Mouse (Mus musculus) liver, embryonic 14.5 days (tissue): ENCODE results near the gene Eri3. TPM values are rescaled to one million over a fixed set of nuclear protein-coding genes. Genes with fewer than 3 reads are reported as not detected.
A peak's percentile ranks its signal among the peaks of the same experiment; 100 is the strongest.

Source experiments
- ATAC-seq: fragments of 200-750 bp; cut with Nextera tagmentation; 2 replicates; pipeline ENCODE4 v1.8.0; 2017; ENCODE audit warnings: moderate number of reproducible peaks, mild to moderate bottlenecking, moderate library complexity; ENCODE audit not compliant: insufficient read depth
- DNase-seq, 3 experiments: peaks; one replicate each; pipeline ENCODE4 v3.0.0-alpha.2; 2012 to 2013; ENCODE audit warnings: low read depth in 3 of 3, low spot score in 3 of 3
- H3K27ac ChIP-seq: fragments of 300-500 bp; sonication (generic); 2 replicates; pipeline ENCODE4 v1.5.1; 2014; ENCODE audit warnings: moderate library complexity, mild to moderate bottlenecking, control low read depth, inconsistent platforms
- H3K27me3 ChIP-seq: fragments of 300-500 bp; sonication (generic); 2 replicates; pipeline ENCODE4 v1.6.1; 2014; ENCODE audit warnings: mild to moderate bottlenecking, low read length, moderate library complexity; ENCODE audit not compliant: control insufficient read depth, insufficient read depth
- H3K36me3 ChIP-seq: fragments of 300-500 bp; sonication (generic); replicated peaks from 2 replicates; pipeline ENCODE4 v1.6.1; 2014; ENCODE audit warnings: low read depth; ENCODE audit not compliant: control insufficient read depth, insufficient read depth
- H3K4me1 ChIP-seq, 2 experiments: fragments of 200-500 bp in 1 of 2; fragments of 300-500 bp in 1 of 2; sonication (generic) in 1 of 2; replicated peaks; 2 replicates each; pipeline ENCODE4 v1.6.1; 2012 to 2014; ENCODE audit warnings: antibody characterized with exemption in 1 of 2, inconsistent platforms in 1 of 2, low read length in 1 of 2; ENCODE audit not compliant: control insufficient read depth in 2 of 2, insufficient read depth in 2 of 2
- H3K4me2 ChIP-seq: fragments of 300-500 bp; sonication (generic); 2 replicates; pipeline ENCODE4 v1.6.1; 2014; ENCODE audit warnings: low read depth, mild to moderate bottlenecking, control low read depth, moderate library complexity
- H3K4me3 ChIP-seq, 2 experiments: fragments of 200-500 bp in 1 of 2; fragments of 300-500 bp in 1 of 2; sonication (generic) in 1 of 2; 2 replicates each; pipeline ENCODE4 v1.5.1; 2012 to 2014; ENCODE audit warnings: low read depth in 2 of 2, low read length in 2 of 2, mild to moderate bottlenecking in 2 of 2, control low read depth in 1 of 2, inconsistent platforms in 1 of 2, moderate library complexity in 1 of 2; ENCODE audit not compliant: insufficient read depth in 1 of 2
- H3K9ac ChIP-seq: fragments of 300-500 bp; sonication (generic); replicated peaks from 2 replicates; pipeline ENCODE4 v1.6.1; 2014; ENCODE audit warnings: mild to moderate bottlenecking, control low read depth, moderate library complexity
- H3K9me3 ChIP-seq: fragments of 300-500 bp; sonication (generic); 2 replicates; pipeline ENCODE4 v1.6.1; 2016; ENCODE audit warnings: low read length, mixed read lengths; ENCODE audit not compliant: control insufficient read depth
- CTCF ChIP-seq: IDR thresholded peaks from 2 replicates; pipeline ENCODE4 v1.5.1; 2016; ENCODE audit warnings: antibody characterized with exemption, low read depth, control low read depth
- EP300 ChIP-seq: IDR thresholded peaks from 2 replicates; pipeline ENCODE4 v1.6.1; 2016; ENCODE audit warnings: antibody characterized with exemption, low read depth
- WGBS: fragments of 180-500 bp; shearing (Covaris S2); extraction: QIAGEN DNeasy Blood & Tissue Kit; methylation state at CpG from one replicate; pipeline ENCODE4 v1.1.7; 2014; ENCODE audit not compliant: insufficient replicate concordance; 5-methylcytosine and 5-hydroxymethylcytosine counted together
- polyA plus RNA-seq, 2 experiments: library from polyadenylated mRNA; depleted of rRNA in 1 of 2; stranded (reverse) in 1 of 2; unstranded in 1 of 2; fragments of >200 nt; fragmentation: Nextera tagmentation in 1 of 2; extraction: Ambion mirVana in 1 of 2; gene quantifications; 2 replicates each; pipeline versions ENCODE4 v1.2.1 to v1.2.3; 2012 to 2014

Gene Eri3
- polyA plus RNA-seq, 2 experiments: 20.1 to 29.8 TPM

DNA sequence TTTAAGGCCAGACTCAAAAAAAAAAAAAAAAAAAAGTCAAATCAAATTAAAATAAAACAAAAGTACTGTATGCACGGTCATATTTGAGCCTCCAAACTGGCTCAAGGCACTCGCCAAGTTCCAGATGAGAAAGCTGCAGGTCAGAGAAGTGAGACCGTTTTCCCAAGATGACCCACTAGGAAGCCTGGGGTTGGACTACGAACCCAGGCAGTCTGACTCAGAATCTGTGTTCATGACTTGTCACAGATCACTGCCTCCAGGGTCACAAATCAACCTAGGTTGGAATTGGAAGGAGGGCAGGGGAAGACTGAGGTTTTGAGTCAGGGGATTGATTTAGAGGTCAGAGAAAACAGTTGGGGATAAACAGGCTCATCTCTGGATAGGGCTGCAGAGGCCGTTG lies 9.6 kb upstream of the Eri3 start:
- no peak overlapping the region for H3K9ac ChIP-seq
- TF ChIP-seq CTCF (no peak), EP300 (no peak)

GRCm38 (mm10) chr4:117545448-117545847 lies 4.7 kb upstream of the Eri3 start:
- Histone ChIP-seq H3K4me2 (no peak overlapping the region), H3K4me3 (no peak overlapping the region), H3K36me3 (no peaks in the 10 kb centered on the region), H3K27ac (no peak overlapping the region), H3K9ac (no peak overlapping the region), H3K4me1 (peaks cover 0 to 8% of the 10 kb centered on the region in 2 experiments; a peak in 2 of 4 replicates), H3K27me3 (no peaks in the 10 kb centered on the region), H3K9me3 (no peaks in the 10 kb centered on the region)
- 33% methylated on average over 3 of the region's 3 CpGs for whole genome bisulfite sequencing
- TF ChIP-seq CTCF (no peak), EP300 (no peak)
- ATAC-seq (no peak), DNase-seq (no peak)

More for the DNA sequence above, 9.6 kb upstream of the Eri3 start:
- H3K27ac ChIP-seq: no peak overlapping the region
- no peak overlapping the region for H3K4me2 ChIP-seq
- H3K9me3 ChIP-seq: no peaks in the 10 kb centered on the region
- ATAC-seq (no peak), DNase-seq (no peak)
- H3K4me1 ChIP-seq: peaks cover 0 to 2% of the 10 kb centered on the region in 2 experiments; a peak in 2 of 4 replicates
- no peaks in the 10 kb centered on the region for H3K36me3 ChIP-seq
- H3K4me3 ChIP-seq: no peak overlapping the region
- WGBS: 66% methylated on average over 5 of the region's 5 CpGs
- H3K27me3 ChIP-seq: no peaks in the 10 kb centered on the region

DNA sequence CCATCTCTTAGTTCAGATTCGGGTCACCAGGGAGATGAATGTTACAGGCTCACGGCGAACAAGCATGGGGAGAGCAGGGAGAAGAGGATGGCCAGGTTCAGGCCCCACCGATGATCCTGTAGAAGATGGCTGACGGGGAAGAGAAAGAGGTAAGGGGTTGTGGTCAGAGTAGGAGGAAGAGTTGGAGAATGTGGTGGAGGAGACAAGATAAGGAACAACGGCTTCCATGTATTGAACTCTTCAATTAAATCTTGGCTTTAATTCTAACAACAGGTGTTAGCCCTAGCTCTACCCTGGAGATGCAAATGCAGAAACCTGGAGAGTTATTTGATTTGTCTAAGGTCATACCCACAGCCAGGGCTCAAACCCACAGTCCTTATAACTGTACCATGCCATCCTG lies 3.5 kb upstream of the Eri3 start:
- Histone ChIP-seq H3K27ac (no peak overlapping the region), H3K4me2 (no peak overlapping the region), H3K9ac (no peak overlapping the region), H3K4me1 (peaks cover 0 to 15% of the 10 kb centered on the region in 2 experiments), H3K36me3 (no peaks in the 10 kb centered on the region), H3K27me3 (no peaks in the 10 kb centered on the region), H3K4me3 (no peak overlapping the region), H3K9me3 (no peaks in the 10 kb centered on the region)
- WGBS: 36% methylated on average over 6 of the region's 6 CpGs
- TF ChIP-seq EP300 (no peak), CTCF (no peak)
- no peak for DNase-seq
- no peak for ATAC-seq

GRCm38 (mm10) chr4:117549576-117549975 lies 589 bp upstream of the Eri3 start:
- DNase-seq: no peak
- no peaks in the 10 kb centered on the region for H3K36me3 ChIP-seq
- H3K4me3 ChIP-seq: no peak overlapping the region
- 35% methylated on average over 6 of the region's 6 CpGs for WGBS
- peaks cover 0 to 19% of the 10 kb centered on the region in 2 experiments for H3K4me1 ChIP-seq
- no peaks in the 10 kb centered on the region for H3K9me3 ChIP-seq
- H3K9ac ChIP-seq: peak overlapping the region; percentile 18; the same call in 1 of the 2 replicates
- peak overlapping the region; percentile 93 for H3K4me2 ChIP-seq
- no peak for ATAC-seq
- TF ChIP-seq EP300 (no peak), CTCF (no peak)
- no peak overlapping the region for H3K27ac ChIP-seq
- no peaks in the 10 kb centered on the region for H3K27me3 ChIP-seq

GRCm38 (mm10) chr4:117551144-117552000 lies 1.2 kb downstream of the Eri3 start:
- peak overlapping the region; percentile 67 for H3K9ac ChIP-seq
- peak in 1 of 3 experiments; percentile 9 for DNase-seq

More at GRCm38 (mm10) chr4:117551144-117552000, 1.2 kb downstream of the Eri3 start:
- 58% methylated on average over 8 of the region's 8 CpGs for WGBS
- H3K9me3 ChIP-seq: no peaks in the 10 kb centered on the region
- peaks cover 0 to 17% of the 10 kb centered on the region in 2 experiments for H3K4me1 ChIP-seq
- H3K36me3 ChIP-seq: no peaks in the 10 kb centered on the region
- H3K27ac ChIP-seq: no peak overlapping the region
- peak overlapping the region; percentile 93 for H3K4me2 ChIP-seq
- no peak for ATAC-seq
- TF ChIP-seq EP300: no peak
- TF ChIP-seq CTCF: no peak
- peak overlapping the region; percentile 57 to 79; a peak in 3 of 4 replicates for H3K4me3 ChIP-seq
- H3K27me3 ChIP-seq: no peaks in the 10 kb centered on the region
